Mouse (Mus musculus) bone marrow macrophage, adult 2 months (primary cell): ENCODE results near the gene Hapln1.

Experiments
- CTCF ChIP-seq: IDR thresholded peaks from 2 replicates; pipeline ENCODE4 v1.5.1; 2012; ENCODE audit warnings: low read depth, mild to moderate bottlenecking, low read length, moderate library complexity
- POLR2A ChIP-seq: IDR thresholded peaks from 2 replicates; pipeline ENCODE4 v1.6.1; 2012; ENCODE audit warnings: mild to moderate bottlenecking, low read depth, low read length, borderline replicate concordance

GRCm38 (mm10) chr13:89637012-89637411 lies 97.4 kb downstream of the Hapln1 start:
- TF ChIP-seq CTCF (no peak), POLR2A (no peak)
